Mouse (Mus musculus): ENCODE data around the gene Atf6b. TPM values are rescaled to one million over a fixed set of nuclear protein-coding genes. Genes with fewer than 3 reads are reported as not detected.

Atf6b gene
- polyA plus RNA-seq, 1 experiment from 2014 or later, result 39.6 TPM

DNA sequence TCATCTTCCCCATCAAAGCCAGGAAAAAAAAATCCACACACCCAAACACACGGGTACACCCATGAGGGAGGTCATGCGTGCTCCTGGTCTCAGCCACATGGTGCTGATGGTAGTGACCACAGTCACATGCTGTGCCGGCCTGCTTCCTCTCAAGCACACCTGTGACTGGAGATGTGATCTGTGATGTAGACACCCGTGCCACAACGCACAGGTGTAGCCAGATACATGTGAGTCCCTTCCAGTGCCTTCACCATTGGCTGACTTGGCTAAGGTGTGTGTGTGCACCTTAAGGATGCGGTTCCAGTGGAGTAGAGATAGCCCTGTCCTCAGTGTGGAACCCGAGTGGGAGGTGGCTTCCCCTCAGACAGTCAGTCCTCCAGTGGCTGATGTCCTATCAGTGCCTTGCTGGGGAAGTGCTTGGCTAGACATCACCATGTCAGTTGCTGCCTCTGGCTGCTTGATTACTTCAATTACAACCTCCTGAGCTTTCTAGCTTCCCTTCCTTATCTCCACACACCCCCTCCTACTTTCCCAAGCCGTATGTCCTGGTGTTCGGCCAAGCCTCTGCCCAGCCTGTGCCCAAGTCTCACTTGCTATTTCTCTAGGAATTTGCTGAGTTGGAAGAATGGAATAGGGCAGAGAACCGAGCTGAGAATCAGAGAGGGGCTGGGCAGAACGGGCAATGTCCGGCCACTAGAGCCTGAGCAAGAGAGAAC, 12.4 kb downstream of the Atf6b start:
- Histone ChIP-seq H3K9ac (no peak overlapping the region), H3K27me3 (peaks cover 44% of the 10 kb centered on the region), H3K27ac (no peak overlapping the region), H3K9me3 (replicated peaks) (no peaks in the 10 kb centered on the region), H3K4me1 (replicated peaks) (peaks cover 49% of the 10 kb centered on the region), H3K4me2 (peak overlapping the region; percentile 27; the same call in 1 of the 2 replicates), H3K4me3 (no peak overlapping the region), H3K36me3 (no peaks in the 10 kb centered on the region)
- 46% methylated on average over 12 of the region's 12 CpGs for WGBS
- no peak for ATAC-seq (replicated peaks; ENCODE audit: insufficient number of reproducible peaks, insufficient read depth, low FRiP score, low read depth)

GRCm38 (mm10) chr17:34659897-34660214, 12.9 kb downstream of the Atf6b start:
- no peaks in the 10 kb centered on the region for H3K36me3 ChIP-seq
- H3K4me3 ChIP-seq, result no peak overlapping the region
- H3K4me1 ChIP-seq (replicated peaks), result peaks cover 44% of the 10 kb centered on the region
- ATAC-seq (replicated peaks; ENCODE audit: insufficient number of reproducible peaks, insufficient read depth, low FRiP score, low read depth), result no peak
- no peak overlapping the region for H3K27ac ChIP-seq
- WGBS, result 45% methylated on average over 3 of the region's 3 CpGs
- H3K4me2 ChIP-seq, result peak overlapping the region; percentile 27; the same call in 1 of the 2 replicates
- H3K9ac ChIP-seq, result no peak overlapping the region
- peaks cover 44% of the 10 kb centered on the region for H3K27me3 ChIP-seq
- H3K9me3 ChIP-seq (replicated peaks), result no peaks in the 10 kb centered on the region

GRCm38 (mm10) chr17:34660259-34660820, 13.4 kb downstream of the Atf6b start:
- H3K36me3 ChIP-seq, result no peaks in the 10 kb centered on the region
- H3K27me3 ChIP-seq, result peaks cover 44% of the 10 kb centered on the region
- no peaks in the 10 kb centered on the region for H3K9me3 ChIP-seq (replicated peaks)
- H3K4me1 ChIP-seq (replicated peaks), result peaks cover 39% of the 10 kb centered on the region
- peak overlapping the region; percentile 49; the same call in 1 of the 2 replicates for H3K27ac ChIP-seq
- H3K9ac ChIP-seq, result no peak overlapping the region
- ATAC-seq (replicated peaks; ENCODE audit: insufficient number of reproducible peaks, insufficient read depth, low FRiP score, low read depth), result no peak
- peak overlapping the region; percentile 53 for H3K4me2 ChIP-seq
- 29% methylated on average over 11 of the region's 11 CpGs for WGBS
- peak overlapping the region; percentile 31 for H3K4me3 ChIP-seq

DNA sequence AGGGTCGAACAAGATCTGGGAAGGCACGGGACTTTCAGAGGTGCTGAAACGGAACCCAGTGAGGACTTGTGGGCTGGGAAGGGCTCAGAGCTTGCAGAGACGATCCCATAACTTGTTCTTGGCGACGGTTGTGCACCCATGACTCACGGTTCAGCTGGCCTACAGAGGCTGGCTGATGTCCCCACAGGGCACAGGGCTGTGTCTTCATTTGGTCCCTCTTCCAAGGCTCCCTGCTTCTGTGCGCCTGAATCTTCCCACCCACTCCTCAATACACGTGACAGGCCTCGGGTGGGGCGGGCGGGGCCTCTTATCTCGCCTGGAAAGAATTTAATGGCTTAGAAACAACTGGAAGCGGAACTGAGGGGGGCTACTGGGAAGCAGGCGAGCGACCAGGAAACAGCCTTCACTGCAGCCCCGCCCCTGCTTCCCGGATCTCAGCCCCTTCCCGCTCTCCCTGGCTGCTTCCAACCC, 14.2 kb downstream of the Atf6b start:
- Histone ChIP-seq H3K4me1 (replicated peaks) (peaks cover 31% of the 10 kb centered on the region), H3K36me3 (no peaks in the 10 kb centered on the region), H3K9ac (no peak overlapping the region), H3K9me3 (replicated peaks) (no peaks in the 10 kb centered on the region), H3K27ac (peak overlapping the region; percentile 49; the same call in 1 of the 2 replicates), H3K27me3 (peaks cover 44% of the 10 kb centered on the region), H3K4me2 (peak overlapping the region; percentile 53), H3K4me3 (peak overlapping the region; percentile 31)
- 4% methylated on average over 19 of the region's 19 CpGs for WGBS
- ATAC-seq (replicated peaks; ENCODE audit: insufficient number of reproducible peaks, insufficient read depth, low FRiP score, low read depth), result no peak

GRCm38 (mm10) chr17:34662468-34662867, 15.5 kb downstream of the Atf6b start:
- H3K36me3 ChIP-seq, result no peaks in the 10 kb centered on the region
- H3K9me3 ChIP-seq (replicated peaks), result no peaks in the 10 kb centered on the region
- peaks cover 26% of the 10 kb centered on the region for H3K4me1 ChIP-seq (replicated peaks)
- ATAC-seq (replicated peaks; ENCODE audit: insufficient number of reproducible peaks, insufficient read depth, low FRiP score, low read depth), result no peak
- 78% methylated on average over 1 of the region's 1 CpGs for WGBS
- H3K4me2 ChIP-seq, result no peak overlapping the region
- H3K27ac ChIP-seq, result no peak overlapping the region
- no peak overlapping the region for H3K4me3 ChIP-seq
- peaks cover 44% of the 10 kb centered on the region for H3K27me3 ChIP-seq
- no peak overlapping the region for H3K9ac ChIP-seq

DNA sequence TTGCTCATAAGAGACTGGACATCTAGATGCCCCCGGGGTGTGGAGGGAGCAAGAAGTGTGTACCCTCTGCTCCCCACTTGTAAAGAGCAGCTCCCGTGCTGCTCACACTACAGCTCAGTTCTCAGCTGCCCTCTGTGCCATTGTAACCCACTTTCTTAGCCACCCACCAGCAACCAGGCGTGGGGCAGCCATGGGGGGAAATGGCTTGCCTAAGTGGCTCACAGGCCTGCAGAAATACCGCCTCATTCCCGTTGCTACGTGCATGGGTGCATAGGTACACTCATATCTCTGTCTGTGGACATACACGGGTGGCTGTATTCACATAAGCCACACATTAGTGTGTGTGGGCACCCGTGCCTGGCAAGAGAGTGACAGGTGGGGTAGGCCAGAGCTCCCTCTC, 16.0 kb downstream of the Atf6b start:
- Histone ChIP-seq H3K9ac (no peak overlapping the region), H3K4me2 (no peak overlapping the region), H3K27me3 (peaks cover 44% of the 10 kb centered on the region), H3K4me1 (replicated peaks) (peaks cover 26% of the 10 kb centered on the region), H3K4me3 (no peak overlapping the region), H3K9me3 (replicated peaks) (no peaks in the 10 kb centered on the region), H3K27ac (no peak overlapping the region), H3K36me3 (no peaks in the 10 kb centered on the region)
- WGBS, result 82% methylated on average over 8 of the region's 8 CpGs
- ATAC-seq (replicated peaks; ENCODE audit: insufficient number of reproducible peaks, insufficient read depth, low FRiP score, low read depth), result no peak

- 27% methylated on average over 1 of the region's 1 CpGs for WGBS
- no peaks in the 10 kb centered on the region for H3K36me3 ChIP-seq
- peaks cover 41% of the 10 kb centered on the region for H3K27me3 ChIP-seq
- no peak for ATAC-seq (replicated peaks; ENCODE audit: insufficient number of reproducible peaks, insufficient read depth, low FRiP score, low read depth)
- peaks cover 26% of the 10 kb centered on the region for H3K4me1 ChIP-seq (replicated peaks)
- no peak overlapping the region for H3K27ac ChIP-seq
- H3K9me3 ChIP-seq (replicated peaks), result no peaks in the 10 kb centered on the region
- H3K4me2 ChIP-seq, result no peak overlapping the region
- no peak overlapping the region for H3K4me3 ChIP-seq
- H3K9ac ChIP-seq, result no peak overlapping the region
Observed at GRCm38 (mm10) chr17:34663558-34663957, 16.6 kb downstream of the Atf6b start.

GRCm38 (mm10) chr17:34664472-34664871, 17.5 kb downstream of the Atf6b start:
- Histone ChIP-seq H3K9ac (no peak overlapping the region), H3K27ac (no peak overlapping the region), H3K4me2 (no peak overlapping the region), H3K4me3 (no peak overlapping the region), H3K36me3 (no peaks in the 10 kb centered on the region), H3K9me3 (replicated peaks) (no peaks in the 10 kb centered on the region), H3K27me3 (peaks cover 40% of the 10 kb centered on the region), H3K4me1 (replicated peaks) (peaks cover 21% of the 10 kb centered on the region)
- WGBS, result 57% methylated on average over 7 of the region's 7 CpGs
- no peak for ATAC-seq (replicated peaks; ENCODE audit: insufficient number of reproducible peaks, insufficient read depth, low FRiP score, low read depth)

- H3K4me2 ChIP-seq, result peak within 1 kb of the TSS; percentile 66
- 65% methylated on average over 7 of the region's 7 CpGs for WGBS
- peak within 1 kb of the TSS; percentile 40 for H3K4me3 ChIP-seq
- no peaks in the 10 kb centered on the region for H3K9me3 ChIP-seq (replicated peaks)
- peaks cover 62% of the 10 kb centered on the region for H3K27me3 ChIP-seq
- peaks cover 23% of the 10 kb centered on the region for H3K4me1 ChIP-seq (replicated peaks)
- H3K36me3 ChIP-seq, result no peaks in the 10 kb centered on the region
- 0 out of 2 replicates have a peak within 1 kb of the TSS, but pooled peaks have one; percentile 14 for H3K9ac ChIP-seq
- no peak within 1 kb of the TSS for H3K27ac ChIP-seq
- no peak for ATAC-seq (replicated peaks; ENCODE audit: insufficient number of reproducible peaks, insufficient read depth, low FRiP score, low read depth)
Observed at GRCm38 (mm10) chr17:34670235-34670634, 23.3 kb downstream of the Atf6b start, which contains the start of gene Tnxb. Gene Tnxb, plus strand, starts transcription at chr17:34670535.

GRCm38 (mm10) chr17:34671151-34672066, 24.5 kb downstream of the Atf6b start:
- Histone ChIP-seq H3K36me3 (no peaks in the 10 kb centered on the region), H3K4me2 (peak overlapping the region; percentile 66), H3K9ac (peak overlapping the region; percentile 14; the same call in 1 of the 2 replicates), H3K27ac (no peak overlapping the region), H3K9me3 (replicated peaks) (no peaks in the 10 kb centered on the region), H3K27me3 (peaks cover 67% of the 10 kb centered on the region), H3K4me1 (replicated peaks) (peaks cover 34% of the 10 kb centered on the region), H3K4me3 (peak overlapping the region; percentile 40)
- 0 out of 2 replicates have a peak, but pooled peaks have one; percentile 9 for ATAC-seq (replicated peaks; ENCODE audit: insufficient number of reproducible peaks, insufficient read depth, low FRiP score, low read depth)
- 12% methylated on average over 81 of the region's 93 CpGs for WGBS

DNA sequence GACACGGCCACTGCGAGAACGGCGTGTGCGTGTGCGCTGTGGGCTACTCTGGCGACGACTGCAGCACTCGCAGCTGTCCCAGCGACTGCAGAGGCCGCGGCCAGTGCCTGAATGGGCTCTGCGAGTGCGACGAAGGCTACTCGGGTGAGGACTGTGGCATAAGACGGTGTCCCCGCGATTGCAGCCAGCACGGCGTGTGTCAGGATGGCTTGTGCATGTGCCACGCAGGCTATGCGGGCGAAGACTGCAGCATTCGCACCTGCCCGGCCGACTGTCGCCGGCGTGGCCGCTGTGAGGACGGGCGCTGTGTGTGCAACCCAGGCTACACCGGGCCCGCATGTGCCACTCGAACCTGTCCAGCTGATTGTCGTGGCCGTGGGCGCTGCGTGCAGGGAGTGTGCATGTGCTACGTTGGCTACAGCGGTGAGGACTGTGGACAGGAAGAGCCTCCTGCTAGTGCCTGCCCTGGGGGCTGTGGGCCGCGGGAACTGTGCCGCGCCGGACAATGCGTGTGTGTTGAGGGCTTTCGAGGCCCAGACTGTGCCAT, 25.4 kb downstream of the Atf6b start:
- Histone ChIP-seq H3K27me3 (peaks cover 75% of the 10 kb centered on the region), H3K9ac (peak overlapping the region; percentile 14; the same call in 1 of the 2 replicates), H3K4me1 (replicated peaks) (peaks cover 34% of the 10 kb centered on the region), H3K4me2 (peak overlapping the region; percentile 66), H3K4me3 (peak overlapping the region; percentile 40), H3K36me3 (no peaks in the 10 kb centered on the region), H3K27ac (no peak overlapping the region), H3K9me3 (replicated peaks) (no peaks in the 10 kb centered on the region)
- WGBS, result 33% methylated on average over 49 of the region's 49 CpGs
- no peak for ATAC-seq (replicated peaks; ENCODE audit: insufficient number of reproducible peaks, insufficient read depth, low FRiP score, low read depth)
